Mouse (Mus musculus) forebrain, embryonic 13.5 days (tissue): ENCODE data around the gene Pard3b. TPM values are rescaled to one million over a fixed set of nuclear protein-coding genes. Genes with fewer than 3 reads are reported as not detected.

Source experiments
- ATAC-seq: fragments of 200-750 bp; cut with Nextera tagmentation; 2 replicates; pipeline ENCODE4 v1.8.0; 2017
- H3K27ac ChIP-seq: fragments of 300-500 bp; sonication (generic); 2 replicates; pipeline ENCODE4 v1.5.1; 2015; ENCODE audit warnings: inconsistent platforms, mild to moderate bottlenecking, moderate library complexity
- H3K27me3 ChIP-seq: fragments of 300-500 bp; sonication (generic); 2 replicates; pipeline ENCODE4 v1.6.1; 2015; ENCODE audit warnings: mild to moderate bottlenecking, inconsistent platforms
- H3K36me3 ChIP-seq: fragments of 300-500 bp; sonication (generic); 2 replicates; pipeline ENCODE4 v1.6.1; 2015; ENCODE audit warnings: mild to moderate bottlenecking, inconsistent platforms; ENCODE audit not compliant: poor library complexity, severe bottlenecking
- H3K4me1 ChIP-seq: fragments of 300-500 bp; sonication (generic); 2 replicates; pipeline ENCODE4 v1.6.1; 2015; ENCODE audit warnings: inconsistent platforms
- H3K4me2 ChIP-seq: fragments of 300-500 bp; sonication (generic); 2 replicates; pipeline ENCODE4 v1.6.1; 2015; ENCODE audit warnings: inconsistent platforms, mild to moderate bottlenecking, moderate library complexity
- H3K4me3 ChIP-seq: fragments of 300-500 bp; sonication (generic); 2 replicates; pipeline ENCODE4 v1.5.1; 2015; ENCODE audit warnings: mild to moderate bottlenecking, inconsistent platforms
- H3K9ac ChIP-seq: fragments of 300-500 bp; sonication (generic); 2 replicates; pipeline ENCODE4 v1.6.1; 2015; ENCODE audit warnings: mild to moderate bottlenecking, inconsistent platforms
- H3K9me3 ChIP-seq: fragments of 300-500 bp; sonication (generic); replicated peaks from 2 replicates; pipeline ENCODE4 v1.6.1; 2016; ENCODE audit warnings: inconsistent platforms
- WGBS: fragments of 180-500 bp; shearing (Covaris S2); methylation state at CpG from one replicate; pipeline ENCODE4 v1.1.7; 2015; 5-methylcytosine and 5-hydroxymethylcytosine counted together
- polyA plus RNA-seq: library from polyadenylated mRNA; unstranded; fragments of >200 nt; fragmentation: Nextera tagmentation; extraction: Ambion mirVana; gene quantifications from 2 replicates; pipeline ENCODE4 v1.2.1, GENCODE M21; 2015

The Pard3b gene
- polyA plus RNA-seq, 1 experiment from 2014 or later = 10.5 TPM

- peaks cover 7% of the 10 kb centered on the region; the same call in 1 of the 2 replicates for H3K4me1 ChIP-seq
- ATAC-seq = no peak
- WGBS = 50% methylated on average over 6 of the region's 6 CpGs
- H3K4me2 ChIP-seq = no peak overlapping the region
- H3K9ac ChIP-seq = no peak overlapping the region
- no peaks in the 10 kb centered on the region for H3K9me3 ChIP-seq
- no peaks in the 10 kb centered on the region for H3K36me3 ChIP-seq
- H3K4me3 ChIP-seq = no peak overlapping the region
- H3K27ac ChIP-seq = no peak overlapping the region; the same call in 1 of the 2 replicates
- H3K27me3 ChIP-seq = no peaks in the 10 kb centered on the region
These were observed 241.3 kb downstream of the Pard3b start for GRCm38 (mm10) chr1:61879706-61880470.

GRCm38 (mm10) chr1:61896048-61896447 is 257.4 kb downstream of the Pard3b start:
- H3K27ac ChIP-seq = no peak overlapping the region
- no peak overlapping the region for H3K4me2 ChIP-seq
- H3K9me3 ChIP-seq = no peaks in the 10 kb centered on the region
- H3K36me3 ChIP-seq = no peaks in the 10 kb centered on the region
- no peaks in the 10 kb centered on the region for H3K27me3 ChIP-seq
- no peak overlapping the region for H3K4me3 ChIP-seq
- no peak for ATAC-seq
- 75% methylated on average over 4 of the region's 4 CpGs for WGBS
- H3K4me1 ChIP-seq = peaks cover under 1% of the 10 kb centered on the region; the same call in 1 of the 2 replicates
- H3K9ac ChIP-seq = no peak overlapping the region

- Histone ChIP-seq H3K9ac (no peak overlapping the region), H3K9me3 (no peaks in the 10 kb centered on the region), H3K4me2 (no peak overlapping the region), H3K36me3 (no peaks in the 10 kb centered on the region), H3K4me1 (peaks cover 5% of the 10 kb centered on the region; the same call in 1 of the 2 replicates), H3K27ac (no peak overlapping the region), H3K4me3 (no peak overlapping the region), H3K27me3 (no peaks in the 10 kb centered on the region)
- WGBS = 89% methylated on average over 4 of the region's 4 CpGs
- no peak for ATAC-seq
These were observed 264.8 kb downstream of the Pard3b start for GRCm38 (mm10) chr1:61903271-61904007.

- Histone ChIP-seq H3K4me1 (peaks cover 5% of the 10 kb centered on the region; the same call in 1 of the 2 replicates), H3K27me3 (no peaks in the 10 kb centered on the region), H3K27ac (no peak overlapping the region), H3K4me2 (no peak overlapping the region), H3K9ac (no peak overlapping the region), H3K4me3 (no peak overlapping the region), H3K9me3 (no peaks in the 10 kb centered on the region), H3K36me3 (no peaks in the 10 kb centered on the region)
- no peak for ATAC-seq
- WGBS = 69% methylated on average over 4 of the region's 4 CpGs
These were observed 265.4 kb downstream of the Pard3b start for GRCm38 (mm10) chr1:61904036-61904435.

GRCm38 (mm10) chr1:61912931-61913330 is 274.3 kb downstream of the Pard3b start:
- H3K4me1 ChIP-seq = peaks cover 14% of the 10 kb centered on the region
- no peaks in the 10 kb centered on the region for H3K9me3 ChIP-seq
- H3K27ac ChIP-seq = peak overlapping the region; percentile 55; the same call in 1 of the 2 replicates
- H3K36me3 ChIP-seq = no peaks in the 10 kb centered on the region
- H3K4me2 ChIP-seq = no peak overlapping the region
- WGBS = 17% methylated on average over 2 of the region's 2 CpGs
- no peak overlapping the region for H3K9ac ChIP-seq
- ATAC-seq = peak; percentile 83
- no peaks in the 10 kb centered on the region for H3K27me3 ChIP-seq
- H3K4me3 ChIP-seq = no peak overlapping the region

- no peaks in the 10 kb centered on the region for H3K27me3 ChIP-seq
- H3K27ac ChIP-seq = no peak overlapping the region
- H3K4me1 ChIP-seq = peaks cover 15% of the 10 kb centered on the region
- H3K36me3 ChIP-seq = no peaks in the 10 kb centered on the region
- WGBS = 14% methylated on average over 2 of the region's 2 CpGs
- H3K9ac ChIP-seq = no peak overlapping the region
- ATAC-seq = no peak
- no peaks in the 10 kb centered on the region for H3K9me3 ChIP-seq
- no peak overlapping the region for H3K4me2 ChIP-seq
- H3K4me3 ChIP-seq = no peak overlapping the region
These were observed 286.3 kb downstream of the Pard3b start for GRCm38 (mm10) chr1:61924958-61925357.

- 68% methylated on average over 5 of the region's 5 CpGs for WGBS
- H3K9me3 ChIP-seq = no peaks in the 10 kb centered on the region
- peaks cover 15% of the 10 kb centered on the region for H3K4me1 ChIP-seq
- no peak overlapping the region for H3K9ac ChIP-seq
- no peaks in the 10 kb centered on the region for H3K27me3 ChIP-seq
- no peak overlapping the region for H3K4me2 ChIP-seq
- H3K36me3 ChIP-seq = no peaks in the 10 kb centered on the region
- no peak for ATAC-seq
- H3K4me3 ChIP-seq = no peak overlapping the region
- H3K27ac ChIP-seq = no peak overlapping the region
These were observed 286.9 kb downstream of the Pard3b start for GRCm38 (mm10) chr1:61925541-61925940.

GRCm38 (mm10) chr1:61928131-61928761 is 289.6 kb downstream of the Pard3b start:
- H3K36me3 ChIP-seq = no peaks in the 10 kb centered on the region
- no peak overlapping the region for H3K4me3 ChIP-seq
- H3K4me1 ChIP-seq = peaks cover 15% of the 10 kb centered on the region
- ATAC-seq = no peak
- H3K27me3 ChIP-seq = no peaks in the 10 kb centered on the region
- H3K4me2 ChIP-seq = no peak overlapping the region
- H3K9ac ChIP-seq = no peak overlapping the region
- H3K27ac ChIP-seq = no peak overlapping the region
- no peaks in the 10 kb centered on the region for H3K9me3 ChIP-seq
- WGBS = 44% methylated on average over 7 of the region's 7 CpGs

GRCm38 (mm10) chr1:61933574-61933973 is 294.9 kb downstream of the Pard3b start:
- Histone ChIP-seq H3K4me2 (no peak overlapping the region), H3K4me3 (no peak overlapping the region), H3K4me1 (no peaks in the 10 kb centered on the region), H3K9me3 (no peaks in the 10 kb centered on the region), H3K36me3 (no peaks in the 10 kb centered on the region), H3K27ac (no peak overlapping the region), H3K9ac (no peak overlapping the region), H3K27me3 (no peaks in the 10 kb centered on the region)
- ATAC-seq = no peak
- WGBS = 78% methylated on average over 2 of the region's 2 CpGs

- Histone ChIP-seq H3K4me2 (no peak overlapping the region), H3K4me1 (no peaks in the 10 kb centered on the region), H3K27ac (no peak overlapping the region), H3K27me3 (no peaks in the 10 kb centered on the region), H3K9me3 (no peaks in the 10 kb centered on the region), H3K4me3 (no peak overlapping the region), H3K9ac (no peak overlapping the region), H3K36me3 (no peaks in the 10 kb centered on the region)
- ATAC-seq = no peak
- 92% methylated on average over 4 of the region's 4 CpGs for WGBS
These were observed 296.1 kb downstream of the Pard3b start for GRCm38 (mm10) chr1:61934760-61935159.

- 87% methylated on average over 10 of the region's 10 CpGs for WGBS
- Histone ChIP-seq H3K27me3 (no peaks in the 10 kb centered on the region), H3K9me3 (no peaks in the 10 kb centered on the region), H3K9ac (no peak overlapping the region), H3K27ac (no peak overlapping the region), H3K4me3 (no peak overlapping the region), H3K36me3 (no peaks in the 10 kb centered on the region), H3K4me2 (no peak overlapping the region), H3K4me1 (no peaks in the 10 kb centered on the region)
- no peak for ATAC-seq
These were observed 301.3 kb downstream of the Pard3b start for GRCm38 (mm10) chr1:61939882-61940281.

- Histone ChIP-seq H3K4me3 (no peak overlapping the region), H3K27ac (no peak overlapping the region), H3K4me2 (no peak overlapping the region), H3K4me1 (no peaks in the 10 kb centered on the region), H3K36me3 (no peaks in the 10 kb centered on the region), H3K9ac (no peak overlapping the region), H3K27me3 (no peaks in the 10 kb centered on the region), H3K9me3 (no peaks in the 10 kb centered on the region)
- no peak for ATAC-seq
- 90% methylated on average over 9 of the region's 9 CpGs for WGBS
These were observed 322.9 kb downstream of the Pard3b start for GRCm38 (mm10) chr1:61961533-61961932.
